Mouse (Mus musculus): ENCODE measurements around the gene Ccdc62. TPM values are rescaled to one million over a fixed set of nuclear protein-coding genes. Genes with fewer than 3 reads are reported as not detected.

Gene Ccdc62
- total RNA-seq, 2 experiments from 2014 or later: 2.0 to 4.2 TPM

DNA sequence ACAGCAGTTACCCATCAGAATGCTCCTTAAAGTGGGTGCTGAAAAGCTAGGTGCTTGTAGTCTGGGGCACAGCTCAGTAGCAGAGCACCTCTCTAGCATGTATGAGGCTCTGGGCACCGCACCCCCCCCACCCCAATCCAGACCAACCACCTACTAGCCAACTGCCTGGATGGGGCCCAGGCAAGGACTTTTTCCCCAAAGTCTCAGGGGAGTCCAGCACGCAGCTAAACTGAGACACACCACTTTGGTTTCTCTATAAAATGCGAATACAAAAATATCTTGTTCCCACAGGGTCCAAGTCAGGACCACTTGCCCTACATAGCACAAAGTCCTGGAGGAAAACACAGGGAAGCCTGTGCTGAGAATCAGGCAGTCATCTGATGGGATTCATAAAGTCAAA lies 83.7 kb downstream of the Ccdc62 start:
- intact Hi-C loops (cut with DNase I): no loop called here
- DNase-seq (ENCODE audit: low spot score in 2 of 2): no peak

- DNase-seq (ENCODE audit: low spot score in 2 of 2): no peak
- intact Hi-C loops (cut with DNase I): no loop called here
Observed at GRCm38 (mm10) chr5:124014791-124015251, 84.3 kb downstream of the Ccdc62 start.

GRCm38 (mm10) chr5:124015727-124016126 lies 85.2 kb downstream of the Ccdc62 start:
- intact Hi-C loops (cut with DNase I): no loop called here
- no peak for DNase-seq (ENCODE audit: low spot score in 2 of 2)

DNA sequence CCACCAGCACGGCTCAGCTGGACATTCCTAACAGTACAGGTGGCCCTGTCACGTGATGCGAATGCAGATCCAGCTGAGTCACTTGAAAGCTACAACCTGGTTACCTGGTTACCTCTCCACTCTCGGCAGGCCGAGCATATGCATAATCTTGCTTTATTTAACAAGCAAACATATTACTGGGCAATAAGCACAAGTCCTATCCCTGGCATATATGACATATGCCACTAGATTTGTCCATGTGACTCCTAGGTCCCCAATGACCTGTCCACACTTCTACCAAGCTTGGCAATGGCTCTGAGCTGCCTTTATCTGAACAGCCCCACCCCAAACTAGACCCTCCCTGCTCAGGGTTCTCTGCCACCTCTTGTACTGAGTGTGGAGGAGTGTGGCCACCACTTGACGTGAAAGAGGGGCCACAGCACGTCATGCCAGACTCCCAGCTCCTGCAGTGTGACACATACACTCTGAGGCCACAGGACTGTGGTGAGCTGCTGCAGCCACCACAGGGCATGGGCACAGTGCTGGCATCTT lies 85.9 kb downstream of the Ccdc62 start:
- no peak for DNase-seq (ENCODE audit: low spot score in 2 of 2)
- intact Hi-C loops (cut with DNase I): no loop called here

- DNase-seq (ENCODE audit: low spot score in 2 of 2): no peak
- intact Hi-C loops (cut with DNase I): no loop called here
Observed at GRCm38 (mm10) chr5:124017941-124018340, 87.5 kb downstream of the Ccdc62 start.

DNA sequence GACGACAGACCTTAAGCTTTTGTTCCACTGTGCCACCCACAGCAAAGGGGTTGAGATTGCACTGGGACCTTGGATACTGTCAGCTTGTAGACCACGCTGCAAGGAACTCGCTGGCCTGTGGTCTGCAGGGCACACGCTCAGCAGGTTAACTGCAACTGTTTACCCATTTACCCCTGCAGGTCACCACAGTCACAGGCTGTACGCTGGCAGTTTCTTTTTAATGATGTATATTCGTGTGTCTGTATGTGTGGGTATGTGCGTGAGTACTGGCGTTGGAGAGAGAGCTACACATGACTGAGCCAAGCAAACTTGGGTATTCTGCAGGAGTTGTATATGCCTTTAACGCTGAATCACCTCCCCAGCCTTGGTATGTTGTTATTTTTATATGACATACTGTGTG lies 88.2 kb downstream of the Ccdc62 start:
- intact Hi-C loops (cut with DNase I): no loop called here
- no peak for DNase-seq (ENCODE audit: low spot score in 2 of 2)

Small RNA genes lying within 50 kb of the gene (microRNA-seq; reads per million reads assigned to microRNA genes)
- 3.6 reads per million, percentile 9 among the genes with 10 or more reads in this experiment for gene Mir7032

Other genes starting within 250 kb of the Ccdc62 start
- 100 to 1,000 TPM; 117 to 144 TPM for gene Clip1, start 246.1 kb upstream of the Ccdc62 start, total RNA-seq (2021)
- gene Zcchc8, start 209.6 kb upstream of the Ccdc62 start, total RNA-seq (2021): 10 to 100 TPM; 39.5 to 49.0 TPM
- gene Rsrc2, start 181.3 kb upstream of the Ccdc62 start, total RNA-seq (2021): 10 to 100 TPM; 69.7 to 86.1 TPM
- 1 to 10 TPM in 1 of 2 experiments, under 1 TPM in 1; 0.84 to 1.2 TPM for gene Kntc1, start 181.0 kb upstream of the Ccdc62 start, total RNA-seq (2021)
- not detected for gene Hcar2, start 65.2 kb upstream of the Ccdc62 start, total RNA-seq (2021)
- gene Hcar1, start 50.7 kb upstream of the Ccdc62 start, total RNA-seq (2021): 1 to 10 TPM; 1.0 to 1.4 TPM
- 10 to 100 TPM; 67.7 to 70.2 TPM for gene Denr, start 23.5 kb upstream of the Ccdc62 start, total RNA-seq (2021)
- gene Gm43518, start 3.3 kb upstream of the Ccdc62 start, total RNA-seq (2021): 1 to 10 TPM in 1 of 2 experiments, under 1 TPM in 1; 0.76 to 1.7 TPM
- 10 to 100 TPM; 70.3 to 77.3 TPM for gene Hip1r, start 42.9 kb downstream of the Ccdc62 start, total RNA-seq (2021)
- gene Vps37b, start 101.6 kb downstream of the Ccdc62 start, total RNA-seq (2021): 10 to 100 TPM; 45.8 to 51.0 TPM
- 10 to 100 TPM; 55.9 to 57.5 TPM for gene Abcb9, start 165.1 kb downstream of the Ccdc62 start, total RNA-seq (2021)
- 10 to 100 TPM; 37.3 to 37.8 TPM for gene Ogfod2, start 181.6 kb downstream of the Ccdc62 start, total RNA-seq (2021)
- 10 to 100 TPM; 50.3 to 62.4 TPM for gene Arl6ip4, start 185.4 kb downstream of the Ccdc62 start, total RNA-seq (2021)